ENCODE assay signal across 25 mouse cellular contexts in genomic region chr1:101530001-101530400, GRCm38 (mm10).
DNase-seq lines count a peak whose midpoint lies in the region; ATAC-seq and TF ChIP-seq lines count a peak whose summit lies in the region.
"Had no signal": no experiment of that assay in that cellular context is flagged by ENCODE, and none has a peak within 500 bp of the region (broad histone marks: within the 10 kb centered on the region; RNA-seq: fewer than 3 reads in every experiment).

No protein-coding gene starts in this region.

- H3K9ac ChIP-seq in midbrain, embryonic 12.5 days (replicated peaks) = no peak overlapping the region
- H3K9ac ChIP-seq in midbrain, postnatal 0 days (replicated peaks; ENCODE audit: low read length, poor library complexity, severe bottlenecking) = no peak overlapping the region
- H3K9ac ChIP-seq: embryonic facial prominence, embryonic 12.5 days; forebrain, embryonic 13.5 days; forebrain, embryonic 15.5 days; forebrain, postnatal 0 days had no signal

- DNase-seq in embryo, embryonic 10.5 days (ENCODE audit: low spot score) = peak; percentile 2
- no peak for DNase-seq in embryo, embryonic 10 days (ENCODE audit: low spot score)
- no peak for DNase-seq in midbrain, postnatal 0 days (ENCODE audit: low spot score)
- DNase-seq in brain, adult 2 months (ENCODE audit: low read depth, low spot score) = peak; percentile 6
- DNase-seq in lung, adult 2 months = no peak
- DNase-seq: adrenal gland, adult 8-10 months; adrenal gland, postnatal 14 days; adrenal gland, postnatal 36 days; B cell, adult 2 months; cerebellum, adult 11-12 months; cerebellum, adult 2 months; cerebellum, adult 9-10 months; cerebellum, postnatal 10 days; cerebellum, postnatal 25 days; forebrain, postnatal 0 days had no signal

- H3K4me1 ChIP-seq in midbrain, embryonic 12.5 days = no peaks in the 10 kb centered on the region
- no peaks in the 10 kb centered on the region for H3K4me1 ChIP-seq in midbrain, postnatal 0 days (ENCODE audit: insufficient read depth, low read length)
- H3K4me1 ChIP-seq in lung, adult 2 months (ENCODE audit: control insufficient read depth, insufficient read depth, low read length) = no peaks in the 10 kb centered on the region
- H3K4me1 ChIP-seq: embryonic facial prominence, embryonic 10.5 days; embryonic facial prominence, embryonic 12.5 days; forebrain, embryonic 13.5 days; forebrain, embryonic 15.5 days had no signal

- 59% methylated on average over 3 of the region's 3 CpGs for WGBS in midbrain, embryonic 12.5 days
- WGBS in midbrain, postnatal 0 days = 46% methylated on average over 3 of the region's 3 CpGs
- 71% methylated on average over 3 of the region's 3 CpGs for WGBS in lung, adult 2 months

- no peak overlapping the region for H3K4me3 ChIP-seq in midbrain, embryonic 12.5 days
- H3K4me3 ChIP-seq in midbrain, postnatal 0 days (ENCODE audit: low read depth, low read length) = no peak overlapping the region
- no peak overlapping the region for H3K4me3 ChIP-seq in lung, adult 2 months (replicated peaks; ENCODE audit: extremely low read depth, low read depth, low read length)
- H3K4me3 ChIP-seq: embryonic facial prominence, embryonic 10.5 days; embryonic facial prominence, embryonic 12.5 days; forebrain, embryonic 13.5 days; forebrain, embryonic 15.5 days had no signal

- peak; percentile 74 for ATAC-seq in midbrain, embryonic 12.5 days (ENCODE audit: low FRiP score, low read depth)
- ATAC-seq in midbrain, postnatal 0 days (ENCODE audit: low FRiP score) = no peak
- ATAC-seq: activated CD4-positive, CD25-positive, alpha-beta regulatory T cell, adult 4 months; CD4-positive, CD25-positive, alpha-beta regulatory T cell, adult 4 months; forebrain, embryonic 13.5 days; forebrain, embryonic 15.5 days; forebrain, postnatal 0 days; Patski had no signal

- no peaks in the 10 kb centered on the region for H3K9me3 ChIP-seq in midbrain, embryonic 12.5 days
- H3K9me3 ChIP-seq in midbrain, postnatal 0 days (ENCODE audit: low read length) = no peaks in the 10 kb centered on the region
- H3K9me3 ChIP-seq: embryonic facial prominence, embryonic 10.5 days; embryonic facial prominence, embryonic 12.5 days; forebrain, embryonic 13.5 days; forebrain, embryonic 15.5 days had no signal

- H3K36me3 ChIP-seq in midbrain, embryonic 12.5 days = no peaks in the 10 kb centered on the region
- H3K36me3 ChIP-seq in midbrain, postnatal 0 days (ENCODE audit: insufficient read depth, low read length) = no peaks in the 10 kb centered on the region
- H3K36me3 ChIP-seq: embryonic facial prominence, embryonic 10.5 days; embryonic facial prominence, embryonic 12.5 days; forebrain, embryonic 15.5 days; G1E had no signal

- H3K4me2 ChIP-seq in midbrain, embryonic 12.5 days (replicated peaks) = no peak overlapping the region
- no peak overlapping the region for H3K4me2 ChIP-seq in midbrain, postnatal 0 days (ENCODE audit: low read depth, low read length, poor library complexity, severe bottlenecking)
- H3K4me2 ChIP-seq: embryonic facial prominence, embryonic 12.5 days; forebrain, embryonic 13.5 days; forebrain, embryonic 15.5 days had no signal

- H3K27ac ChIP-seq in midbrain, embryonic 12.5 days (replicated peaks) = no peak overlapping the region
- no peak overlapping the region for H3K27ac ChIP-seq in midbrain, postnatal 0 days (ENCODE audit: low read depth, low read length)
- H3K27ac ChIP-seq: embryonic facial prominence, embryonic 10.5 days; embryonic facial prominence, embryonic 12.5 days; forebrain, embryonic 13.5 days; forebrain, embryonic 15.5 days had no signal

- no peak for TF ChIP-seq POLR2A in lung, adult 2 months (IDR thresholded peaks at IDR 0.05; ENCODE audit: borderline replicate concordance, extremely low read depth, low read depth, low read length)

- TF ChIP-seq CTCF in midbrain, postnatal 0 days (IDR thresholded peaks at IDR 0.05) = no peak
- TF ChIP-seq CTCF in lung, adult 2 months (IDR thresholded peaks at IDR 0.05; ENCODE audit: insufficient read depth, low read length) = no peak

- no peaks in the 10 kb centered on the region for H3K27me3 ChIP-seq in midbrain, embryonic 12.5 days
- no peaks in the 10 kb centered on the region for H3K27me3 ChIP-seq in midbrain, postnatal 0 days (ENCODE audit: insufficient read depth, low read length)
- H3K27me3 ChIP-seq: CH12.LX; embryonic facial prominence, embryonic 12.5 days; forebrain, embryonic 13.5 days; forebrain, embryonic 15.5 days; Patski had no signal

Comparison
In these comparisons a context has a peak if more than half of its experiments do, and no peak if none do; other contexts are left out.
1. DNase-seq: peak in embryo, embryonic 10.5 days (single experiment) and brain, adult 2 months (single experiment); none in embryo, embryonic 10 days (single experiment), midbrain, postnatal 0 days (single experiment) and lung, adult 2 months (single experiment).